Mouse (Mus musculus) layer of hippocampus, adult 11-12 months (tissue): ENCODE results near the gene Gm20521.
"Not testable (repeated sequence)": the region's sequence is repeated elsewhere in the genome, so short reads cannot be mapped to it uniquely, and the experiment has no call there.

Experiments
- DNase-seq: peaks from one replicate; pipeline ENCODE4 v3.0.0; 2022; ENCODE audit warnings: low spot score

Gm20521 gene

GRCm38 (mm10) chr14:54936831-54937160 is 53.6 kb downstream of the Gm20521 start:
- DNase-seq = no peak

- no peak for DNase-seq
Observed at GRCm38 (mm10) chr14:54937361-54938182, 54.3 kb downstream of the Gm20521 start.

GRCm38 (mm10) chr14:54938431-54939219 is 55.4 kb downstream of the Gm20521 start:
- DNase-seq = no peak

- DNase-seq = peak; percentile 70
Observed at GRCm38 (mm10) chr14:54939434-54940175, 56.4 kb downstream of the Gm20521 start.

GRCm38 (mm10) chr14:54940176-54940530 is 56.9 kb downstream of the Gm20521 start:
- DNase-seq = no peak

- no peak for DNase-seq
Observed at GRCm38 (mm10) chr14:54941024-54941978, 58.1 kb downstream of the Gm20521 start.

- DNase-seq = no peak
Observed at GRCm38 (mm10) chr14:54942479-54942878, 59.2 kb downstream of the Gm20521 start.

- DNase-seq = no peak
Observed at GRCm38 (mm10) chr14:54943971-54944370, 60.7 kb downstream of the Gm20521 start.

- no peak for DNase-seq
Observed at GRCm38 (mm10) chr14:54944939-54945338, 61.7 kb downstream of the Gm20521 start.

GRCm38 (mm10) chr14:54945975-54946704 is 62.9 kb downstream of the Gm20521 start:
- DNase-seq = no peak

- DNase-seq = not testable (repeated sequence)
Observed at GRCm38 (mm10) chr14:54947008-54947407, 63.8 kb downstream of the Gm20521 start.
